Comparison of ENCODE assay signal across 16 mouse cellular contexts in the genomic region with DNA sequence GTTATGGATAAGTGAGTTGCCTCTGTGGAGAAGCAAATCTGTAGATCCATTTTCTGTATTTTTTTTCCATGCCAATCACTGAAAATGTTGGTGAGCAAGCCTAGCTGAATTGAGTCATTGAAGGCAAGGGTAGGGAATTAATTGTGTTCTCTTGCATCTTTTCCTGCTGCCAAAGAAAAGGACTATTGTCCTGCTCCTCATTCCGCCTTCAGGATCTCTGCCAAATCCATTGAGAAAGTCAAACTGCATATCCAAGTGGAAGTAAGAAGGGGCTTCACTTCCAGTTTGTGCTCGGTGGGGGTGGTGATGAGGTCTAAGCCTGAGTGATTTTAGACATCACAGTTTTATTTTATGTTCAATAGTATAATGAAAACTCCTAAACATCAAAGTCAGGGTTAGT.
DNase-seq lines count a peak whose midpoint lies in the region; ATAC-seq lines count a peak whose summit lies in the region.
"Had no signal": no experiment of that assay in that cellular context is flagged by ENCODE, and none has a peak within 500 bp of the region (broad histone marks: within the 10 kb centered on the region; RNA-seq: fewer than 3 reads in every experiment).

No protein-coding gene starts in this region.

- H3K27me3 ChIP-seq in embryonic facial prominence, embryonic 14.5 days (replicated peaks; ENCODE audit: control insufficient read depth, insufficient read depth, low read length) = no peaks in the 10 kb centered on the region
- H3K27me3 ChIP-seq in embryonic facial prominence, embryonic 10.5 days (replicated peaks; ENCODE audit: low read depth, poor library complexity, severe bottlenecking) = no peaks in the 10 kb centered on the region
- H3K27me3 ChIP-seq in midbrain, embryonic 13.5 days = no peaks in the 10 kb centered on the region
- no peaks in the 10 kb centered on the region for H3K27me3 ChIP-seq in midbrain, embryonic 15.5 days (replicated peaks)
- no peaks in the 10 kb centered on the region for H3K27me3 ChIP-seq in hindbrain, embryonic 16.5 days (replicated peaks; ENCODE audit: control insufficient read depth, insufficient read depth, low read length)
- H3K27me3 ChIP-seq: embryonic facial prominence, embryonic 13.5 days had no signal

- DNase-seq in embryonic facial prominence, embryonic 14.5 days (ENCODE audit: low spot score) = peak; percentile 17
- no peak for DNase-seq in embryonic facial prominence, embryonic 10.5 days (ENCODE audit: low spot score)
- peak; percentile 18 for DNase-seq in brain, embryonic 18.5 days (ENCODE audit: low read depth, low spot score)
- no peak for DNase-seq in urinary bladder, postnatal 25 days (ENCODE audit: low spot score)
- DNase-seq: gastrocnemius, postnatal 10 days; heart, postnatal 14 days; thymus, adult 18-20 months had no signal

- H3K9ac ChIP-seq in embryonic facial prominence, embryonic 14.5 days (ENCODE audit: low read depth, low read length) = no peak overlapping the region
- H3K9ac ChIP-seq in midbrain, embryonic 13.5 days (replicated peaks) = no peak overlapping the region
- H3K9ac ChIP-seq in midbrain, embryonic 15.5 days = no peak overlapping the region
- H3K9ac ChIP-seq in hindbrain, embryonic 16.5 days (ENCODE audit: low read depth, low read length) = no peak overlapping the region
- H3K9ac ChIP-seq: embryonic facial prominence, embryonic 13.5 days had no signal

- no peaks in the 10 kb centered on the region for H3K4me1 ChIP-seq in embryonic facial prominence, embryonic 14.5 days (ENCODE audit: control insufficient read depth, insufficient read depth, low read length)
- H3K4me1 ChIP-seq in embryonic facial prominence, embryonic 10.5 days = no peaks in the 10 kb centered on the region
- no peaks in the 10 kb centered on the region for H3K4me1 ChIP-seq in midbrain, embryonic 13.5 days (replicated peaks)
- H3K4me1 ChIP-seq in midbrain, embryonic 15.5 days = no peaks in the 10 kb centered on the region
- no peaks in the 10 kb centered on the region for H3K4me1 ChIP-seq in hindbrain, embryonic 16.5 days (ENCODE audit: control insufficient read depth, insufficient read depth, low read depth, low read length)
- H3K4me1 ChIP-seq: embryonic facial prominence, embryonic 13.5 days; heart, embryonic 10.5 days had no signal

- H3K27ac ChIP-seq in embryonic facial prominence, embryonic 14.5 days (replicated peaks; ENCODE audit: low read depth, low read length) = no peak overlapping the region
- no peak overlapping the region for H3K27ac ChIP-seq in embryonic facial prominence, embryonic 10.5 days (replicated peaks)
- H3K27ac ChIP-seq in midbrain, embryonic 13.5 days = no peak overlapping the region
- H3K27ac ChIP-seq in midbrain, embryonic 15.5 days = no peak overlapping the region
- no peak overlapping the region for H3K27ac ChIP-seq in hindbrain, embryonic 16.5 days (ENCODE audit: low read depth, low read length)
- H3K27ac ChIP-seq: embryonic facial prominence, embryonic 13.5 days; heart, embryonic 10.5 days had no signal

- H3K4me3 ChIP-seq in embryonic facial prominence, embryonic 14.5 days (ENCODE audit: low read depth, low read length) = no peak overlapping the region
- H3K4me3 ChIP-seq in embryonic facial prominence, embryonic 10.5 days = no peak overlapping the region
- H3K4me3 ChIP-seq in midbrain, embryonic 13.5 days (replicated peaks) = no peak overlapping the region
- no peak overlapping the region for H3K4me3 ChIP-seq in midbrain, embryonic 15.5 days
- no peak overlapping the region for H3K4me3 ChIP-seq in hindbrain, embryonic 16.5 days (ENCODE audit: low read length)
- H3K4me3 ChIP-seq: embryonic facial prominence, embryonic 13.5 days; heart, embryonic 10.5 days; myocyte had no signal

- no peak for ATAC-seq in embryonic facial prominence, embryonic 14.5 days (ENCODE audit: low read depth)
- peak; percentile 30; the same call in 1 of the 2 replicates for ATAC-seq in midbrain, embryonic 13.5 days
- no peak for ATAC-seq in midbrain, embryonic 15.5 days (replicated peaks)
- ATAC-seq in hindbrain, embryonic 16.5 days = peak; percentile 52
- ATAC-seq in megakaryocyte-erythroid progenitor cell, adult 5-6 weeks (replicated peaks; ENCODE audit: low FRiP score, low TSS enrichment, poor library complexity, severe bottlenecking) = no peak
- ATAC-seq: intestine, embryonic 16.5 days had no signal

- WGBS in embryonic facial prominence, embryonic 14.5 days = 26% methylated on average over 2 of the region's 2 CpGs
- 29% methylated on average over 2 of the region's 2 CpGs for WGBS in embryonic facial prominence, embryonic 10.5 days
- WGBS in midbrain, embryonic 13.5 days = 14% methylated on average over 2 of the region's 2 CpGs
- WGBS in midbrain, embryonic 15.5 days = 21% methylated on average over 2 of the region's 2 CpGs
- 21% methylated on average over 2 of the region's 2 CpGs for WGBS in hindbrain, embryonic 16.5 days

- H3K4me2 ChIP-seq in embryonic facial prominence, embryonic 14.5 days (ENCODE audit: low read depth, low read length) = no peak overlapping the region
- no peak overlapping the region for H3K4me2 ChIP-seq in midbrain, embryonic 13.5 days (replicated peaks)
- no peak overlapping the region for H3K4me2 ChIP-seq in midbrain, embryonic 15.5 days
- no peak overlapping the region for H3K4me2 ChIP-seq in hindbrain, embryonic 16.5 days (ENCODE audit: low read length)
- H3K4me2 ChIP-seq: embryonic facial prominence, embryonic 13.5 days; liver, embryonic 11.5 days had no signal

- H3K36me3 ChIP-seq in embryonic facial prominence, embryonic 14.5 days (ENCODE audit: control insufficient read depth, insufficient read depth, low read length) = no peaks in the 10 kb centered on the region
- H3K36me3 ChIP-seq in embryonic facial prominence, embryonic 10.5 days (replicated peaks) = no peaks in the 10 kb centered on the region
- H3K36me3 ChIP-seq in midbrain, embryonic 13.5 days = no peaks in the 10 kb centered on the region
- no peaks in the 10 kb centered on the region for H3K36me3 ChIP-seq in midbrain, embryonic 15.5 days (replicated peaks)
- H3K36me3 ChIP-seq in hindbrain, embryonic 16.5 days (ENCODE audit: control insufficient read depth, insufficient read depth, low read length) = no peaks in the 10 kb centered on the region
- H3K36me3 ChIP-seq: embryonic facial prominence, embryonic 13.5 days; heart, embryonic 10.5 days had no signal

- H3K9me3 ChIP-seq in embryonic facial prominence, embryonic 14.5 days (ENCODE audit: control insufficient read depth, low read length) = 0 out of 2 replicates have a peak, but pooled peaks cover 3% of the 10 kb centered on the region
- no peaks in the 10 kb centered on the region for H3K9me3 ChIP-seq in embryonic facial prominence, embryonic 10.5 days
- H3K9me3 ChIP-seq in midbrain, embryonic 13.5 days = no peaks in the 10 kb centered on the region
- no peaks in the 10 kb centered on the region for H3K9me3 ChIP-seq in midbrain, embryonic 15.5 days
- H3K9me3 ChIP-seq in hindbrain, embryonic 16.5 days (ENCODE audit: control insufficient read depth, low read length) = 0 out of 2 replicates have a peak, but pooled peaks cover 2% of the 10 kb centered on the region
- H3K9me3 ChIP-seq: embryonic facial prominence, embryonic 13.5 days; heart, embryonic 10.5 days had no signal

Comparison
In these comparisons a context has a peak if more than half of its experiments do, and no peak if none do; other contexts are left out.
1. ATAC-seq: peak in midbrain, embryonic 13.5 days (single experiment) and hindbrain, embryonic 16.5 days (single experiment); none in embryonic facial prominence, embryonic 14.5 days (single experiment), midbrain, embryonic 15.5 days (single experiment) and megakaryocyte-erythroid progenitor cell, adult 5-6 weeks (single experiment).
2. DNase-seq: peak in embryonic facial prominence, embryonic 14.5 days (single experiment) and brain, embryonic 18.5 days (single experiment); none in embryonic facial prominence, embryonic 10.5 days (single experiment) and urinary bladder, postnatal 25 days (single experiment).